Mouse (Mus musculus) monocyte, adult 59 days (primary cell): Measurements from ENCODE around the gene Micu2. TPM values are rescaled to one million over a fixed set of nuclear protein-coding genes. Genes with fewer than 3 reads are reported as not detected.

ENCODE experiments used
- total RNA-seq, 2 experiments: library from RNA; stranded (reverse); gene quantifications; one replicate each; pipeline ENCODE4 v1.2.4; 2023

Gene Micu2
- 10 to 100 TPM; 54.9 to 60.5 TPM for total RNA-seq

GRCm38 (mm10) chr14:57998526-57999401 is at the start of gene Micu2:
Gene Micu2, minus strand, starts transcription at chr14:57999262.

GRCm38 (mm10) chr14:57890011-57890842 is 108.8 kb downstream of the Micu2 start, which contains the start of gene Zdhhc20:
Gene Zdhhc20, minus strand, starts transcription at chr14:57890276.

Other genes starting within 250 kb of the Micu2 start
- gene Lats2, start 240.9 kb downstream of the Micu2 start, total RNA-seq, result 10 to 100 TPM; 78.3 to 84.2 TPM
- 10 to 100 TPM; 40.4 to 42.3 TPM for gene Sap18, start 201.1 kb downstream of the Micu2 start, total RNA-seq
- 1 to 10 TPM in 1 of 2 experiments, under 1 TPM in 1; 0.91 to 1.0 TPM for gene Ska3, start 173.1 kb downstream of the Micu2 start, total RNA-seq
- 10 to 100 TPM; 50.3 to 60.8 TPM for gene Mrpl57, start 173.0 kb downstream of the Micu2 start, total RNA-seq
- gene Zdhhc20, start 109.0 kb downstream of the Micu2 start, total RNA-seq, result 10 to 100 TPM; 38.7 to 42.2 TPM
- not detected for gene Fgf9, start 71.3 kb upstream of the Micu2 start, total RNA-seq